ENCODE assay signal across 22 mouse cellular contexts in genomic region chr11:3458428-3459104, GRCm38 (mm10). TPM values are rescaled to one million over a fixed set of nuclear protein-coding genes. Genes with fewer than 3 reads are reported as not detected.
DNase-seq lines count a peak whose midpoint lies in the region; ATAC-seq and TF ChIP-seq lines count a peak whose summit lies in the region.
"Had no signal": no experiment of that assay in that cellular context is flagged by ENCODE, and none has a peak within 500 bp of the region (broad histone marks: within the 10 kb centered on the region; RNA-seq: fewer than 3 reads in every experiment).

No protein-coding gene starts in this region.

- peak overlapping the region; percentile 37; the same call in 1 of the 2 replicates for H3K9ac ChIP-seq in intestine, embryonic 16.5 days (ENCODE audit: low read depth, low read length)
- H3K9ac ChIP-seq in kidney, postnatal 0 days (ENCODE audit: low read depth, low read length): no peak overlapping the region
- no peak overlapping the region for H3K9ac ChIP-seq in liver, embryonic 12.5 days
- no peak overlapping the region for H3K9ac ChIP-seq in stomach, postnatal 0 days (ENCODE audit: low read length)
- H3K9ac ChIP-seq in midbrain, embryonic 15.5 days: no peak overlapping the region
- H3K9ac ChIP-seq: embryonic facial prominence, embryonic 15.5 days; forebrain, embryonic 12.5 days; heart, embryonic 15.5 days; hindbrain, embryonic 13.5 days; lung, embryonic 15.5 days; neural tube, embryonic 13.5 days had no signal

- no peak for TF ChIP-seq EP300 in stomach, postnatal 0 days (optimal IDR thresholded peaks at IDR 0.05)

- H3K4me1 ChIP-seq in intestine, embryonic 16.5 days (ENCODE audit: control insufficient read depth, insufficient read depth, low read length): peaks cover 4% of the 10 kb centered on the region
- peaks cover under 1% of the 10 kb centered on the region; the same call in 1 of the 2 replicates for H3K4me1 ChIP-seq in kidney, postnatal 0 days (replicated peaks; ENCODE audit: insufficient read depth, low read length)
- peaks cover 18% of the 10 kb centered on the region for H3K4me1 ChIP-seq in liver, embryonic 12.5 days
- no peaks in the 10 kb centered on the region for H3K4me1 ChIP-seq in stomach, postnatal 0 days (replicated peaks; ENCODE audit: control insufficient read depth, insufficient read depth)
- H3K4me1 ChIP-seq in midbrain, embryonic 15.5 days: peaks cover 4% of the 10 kb centered on the region
- H3K4me1 ChIP-seq: forebrain, embryonic 12.5 days; heart, embryonic 15.5 days had no signal

- no peaks in the 10 kb centered on the region; the same call in 1 of the 2 replicates for H3K36me3 ChIP-seq in intestine, embryonic 16.5 days (ENCODE audit: control insufficient read depth, insufficient read depth, low read length)
- H3K36me3 ChIP-seq in kidney, postnatal 0 days (ENCODE audit: insufficient read depth, low read length): no peaks in the 10 kb centered on the region
- peaks cover 17% of the 10 kb centered on the region for H3K36me3 ChIP-seq in liver, embryonic 12.5 days
- H3K36me3 ChIP-seq in stomach, postnatal 0 days (ENCODE audit: control insufficient read depth, insufficient read depth, low read length): no peaks in the 10 kb centered on the region
- H3K36me3 ChIP-seq in midbrain, embryonic 15.5 days (replicated peaks): peaks cover 8% of the 10 kb centered on the region; the same call in 1 of the 2 replicates
- H3K36me3 ChIP-seq: heart, embryonic 15.5 days had no signal

- H3K4me3 ChIP-seq in intestine, embryonic 16.5 days (ENCODE audit: low read length): no peak overlapping the region; the same call in 1 of the 2 replicates
- H3K4me3 ChIP-seq in kidney, postnatal 0 days (replicated peaks; ENCODE audit: low read depth, low read length): no peak overlapping the region
- H3K4me3 ChIP-seq in liver, embryonic 12.5 days: no peak overlapping the region
- H3K4me3 ChIP-seq in stomach, postnatal 0 days (ENCODE audit: low read depth, low read length): no peak overlapping the region
- H3K4me3 ChIP-seq in midbrain, embryonic 15.5 days: no peak overlapping the region
- H3K4me3 ChIP-seq: embryonic facial prominence, embryonic 15.5 days; forebrain, embryonic 12.5 days; heart, embryonic 15.5 days; hindbrain, embryonic 13.5 days; limb, embryonic 10.5 days; lung, embryonic 15.5 days; megakaryocyte, embryonic 14.5 days; neural tube, embryonic 13.5 days had no signal

- H3K27ac ChIP-seq in intestine, embryonic 16.5 days (ENCODE audit: low read length): peak overlapping the region; percentile 91
- H3K27ac ChIP-seq in kidney, postnatal 0 days: peak overlapping the region; percentile 47; the same call in 1 of the 2 replicates
- H3K27ac ChIP-seq in liver, embryonic 12.5 days: peak overlapping the region; percentile 31; the same call in 1 of the 2 replicates
- H3K27ac ChIP-seq in stomach, postnatal 0 days (replicated peaks): no peak overlapping the region
- no peak overlapping the region for H3K27ac ChIP-seq in midbrain, embryonic 15.5 days
- H3K27ac ChIP-seq: embryonic facial prominence, embryonic 15.5 days; forebrain, embryonic 12.5 days; heart, embryonic 15.5 days; hindbrain, embryonic 13.5 days; limb, embryonic 10.5 days; lung, embryonic 15.5 days; neural tube, embryonic 13.5 days had no signal

- no peaks in the 10 kb centered on the region for H3K27me3 ChIP-seq in intestine, embryonic 16.5 days (replicated peaks; ENCODE audit: control insufficient read depth, insufficient read depth, low read length)
- no peaks in the 10 kb centered on the region for H3K27me3 ChIP-seq in kidney, postnatal 0 days (ENCODE audit: insufficient read depth, low read length)
- no peaks in the 10 kb centered on the region for H3K27me3 ChIP-seq in liver, embryonic 12.5 days (replicated peaks)
- no peaks in the 10 kb centered on the region for H3K27me3 ChIP-seq in stomach, postnatal 0 days (ENCODE audit: control insufficient read depth, insufficient read depth, low read length)
- H3K27me3 ChIP-seq in midbrain, embryonic 15.5 days (replicated peaks): no peaks in the 10 kb centered on the region
- H3K27me3 ChIP-seq: embryonic facial prominence, embryonic 15.5 days; forebrain, embryonic 12.5 days; heart, embryonic 15.5 days; hindbrain, embryonic 13.5 days; lung, embryonic 15.5 days; megakaryocyte, embryonic 14.5 days; neural tube, embryonic 13.5 days had no signal

- H3K4me2 ChIP-seq in intestine, embryonic 16.5 days (ENCODE audit: low read depth, low read length): peak overlapping the region; percentile 37
- H3K4me2 ChIP-seq in kidney, postnatal 0 days (ENCODE audit: low read length): no peak overlapping the region
- no peak overlapping the region for H3K4me2 ChIP-seq in liver, embryonic 12.5 days
- no peak overlapping the region for H3K4me2 ChIP-seq in stomach, postnatal 0 days (replicated peaks; ENCODE audit: low read depth)
- H3K4me2 ChIP-seq in midbrain, embryonic 15.5 days: no peak overlapping the region
- H3K4me2 ChIP-seq: embryonic facial prominence, embryonic 15.5 days; forebrain, embryonic 12.5 days; heart, embryonic 15.5 days; hindbrain, embryonic 13.5 days; lung, embryonic 15.5 days; neural tube, embryonic 13.5 days had no signal

- no peaks in the 10 kb centered on the region for H3K9me3 ChIP-seq in intestine, embryonic 16.5 days (ENCODE audit: control insufficient read depth, low read length)
- H3K9me3 ChIP-seq in kidney, postnatal 0 days (replicated peaks; ENCODE audit: low read length): no peaks in the 10 kb centered on the region
- no peaks in the 10 kb centered on the region for H3K9me3 ChIP-seq in liver, embryonic 12.5 days (replicated peaks)
- H3K9me3 ChIP-seq in stomach, postnatal 0 days (ENCODE audit: control insufficient read depth, low read length): no peaks in the 10 kb centered on the region
- no peaks in the 10 kb centered on the region for H3K9me3 ChIP-seq in midbrain, embryonic 15.5 days
- H3K9me3 ChIP-seq: embryonic facial prominence, embryonic 15.5 days; forebrain, embryonic 12.5 days; G1E; heart, embryonic 15.5 days; hindbrain, embryonic 13.5 days; limb, embryonic 10.5 days; lung, embryonic 15.5 days; megakaryocyte, embryonic 14.5 days; neural tube, embryonic 13.5 days had no signal

- no peak for TF ChIP-seq CTCF in kidney, postnatal 0 days (IDR thresholded peaks at IDR 0.05; ENCODE audit: low read depth)
- no peak for TF ChIP-seq CTCF in stomach, postnatal 0 days (IDR thresholded peaks at IDR 0.05; ENCODE audit: low read depth)

- peak; percentile 88 for ATAC-seq in intestine, embryonic 16.5 days
- peak; percentile 87 for ATAC-seq in kidney, postnatal 0 days (replicated peaks; ENCODE audit: low FRiP score, low read depth)
- ATAC-seq in liver, embryonic 12.5 days: peak; percentile 62
- ATAC-seq in stomach, postnatal 0 days (ENCODE audit: low FRiP score, low TSS enrichment): peak; percentile 72
- no peak for ATAC-seq in cerebellum, adult (ENCODE audit: insufficient number of reproducible peaks, low FRiP score, low TSS enrichment)
- no peak for ATAC-seq in midbrain, embryonic 15.5 days (replicated peaks)

- DNase-seq in kidney, postnatal 0 days (ENCODE audit: low spot score): no peak
- DNase-seq in stomach, postnatal 0 days (ENCODE audit: low spot score): peak; percentile 49
- DNase-seq in retina, embryonic 14.5 days (ENCODE audit: low spot score): no peak
- DNase-seq: adrenal gland, postnatal 10 days; cerebellum, adult 8-10 months; heart, adult 11 months; retina, postnatal 1 day; spleen, adult 18-20 months; thymus, postnatal 4 days had no signal

- WGBS in intestine, embryonic 16.5 days: 65% methylated on average over 12 of the region's 13 CpGs
- WGBS in kidney, postnatal 0 days: 73% methylated on average over 13 of the region's 13 CpGs
- WGBS in liver, embryonic 12.5 days (ENCODE audit: insufficient replicate concordance): 64% methylated on average over 8 of the region's 13 CpGs
- 74% methylated on average over 10 of the region's 13 CpGs for WGBS in stomach, postnatal 0 days
- 88% methylated on average over 13 of the region's 13 CpGs for WGBS in midbrain, embryonic 15.5 days

RNA-seq across cellular contexts. Expression of gene Rnf185, which starts 6.4 kb away (rescaled TPM):
- 34.1 and 36.1 TPM in 2 replicates for polyA plus RNA-seq in intestine, embryonic 16.5 days (2015; fragmentation: Nextera tagmentation; extraction: Ambion mirVana)
- 37.8 and 39.1 TPM in 2 replicates for polyA plus RNA-seq in kidney, postnatal 0 days (2015; fragmentation: Nextera tagmentation; extraction: Ambion mirVana)
- polyA plus RNA-seq in liver, embryonic 12.5 days (2016; fragmentation: Nextera tagmentation; extraction: Ambion mirVana): 9.4 and 9.6 TPM in 2 replicates
- 19.4 and 20.9 TPM in 2 replicates for polyA plus RNA-seq in stomach, postnatal 0 days (2015; fragmentation: Nextera tagmentation; extraction: Ambion mirVana)
- polyA plus RNA-seq in midbrain, embryonic 15.5 days (2015; fragmentation: Nextera tagmentation; extraction: Ambion mirVana): 47.2 and 48.2 TPM in 2 replicates

RNA-seq across cellular contexts. Expression of gene Pla2g3, which starts 29.5 kb away (rescaled TPM):
- 0.33 and 0.43 TPM in 2 replicates for polyA plus RNA-seq in intestine, embryonic 16.5 days (2015; fragmentation: Nextera tagmentation; extraction: Ambion mirVana)
- polyA plus RNA-seq in kidney, postnatal 0 days (2015; fragmentation: Nextera tagmentation; extraction: Ambion mirVana): 0.25 and 0.32 TPM in 2 replicates
- polyA plus RNA-seq in liver, embryonic 12.5 days (2016; fragmentation: Nextera tagmentation; extraction: Ambion mirVana): 0.06 and 0.24 TPM in 2 replicates
- polyA plus RNA-seq in stomach, postnatal 0 days (2015; fragmentation: Nextera tagmentation; extraction: Ambion mirVana): 9.4 and 11.0 TPM in 2 replicates
- polyA plus RNA-seq in midbrain, embryonic 15.5 days (2015; fragmentation: Nextera tagmentation; extraction: Ambion mirVana): 1.3 TPM in 2 replicates
- polyA plus RNA-seq: G1E had no signal

RNA-seq across cellular contexts. Expression of gene Inpp5j, which starts 46.1 kb away (rescaled TPM):
- polyA plus RNA-seq in intestine, embryonic 16.5 days (2015; fragmentation: Nextera tagmentation; extraction: Ambion mirVana): 5.6 and 5.9 TPM in 2 replicates
- polyA plus RNA-seq in kidney, postnatal 0 days (2015; fragmentation: Nextera tagmentation; extraction: Ambion mirVana): 4.5 and 4.7 TPM in 2 replicates
- polyA plus RNA-seq in liver, embryonic 12.5 days (2016; fragmentation: Nextera tagmentation; extraction: Ambion mirVana): 0.17 and 0.36 TPM in 2 replicates
- polyA plus RNA-seq in stomach, postnatal 0 days (2015; fragmentation: Nextera tagmentation; extraction: Ambion mirVana): 2.4 and 2.7 TPM in 2 replicates
- 7.5 and 7.9 TPM in 2 replicates for polyA plus RNA-seq in midbrain, embryonic 15.5 days (2015; fragmentation: Nextera tagmentation; extraction: Ambion mirVana)
- polyA plus RNA-seq: G1E had no signal

RNA-seq across cellular contexts. Expression of gene Limk2, which starts 49.6 kb away (rescaled TPM):
- 81.3 and 90.6 TPM in 2 replicates for polyA plus RNA-seq in intestine, embryonic 16.5 days (2015; fragmentation: Nextera tagmentation; extraction: Ambion mirVana)
- polyA plus RNA-seq in kidney, postnatal 0 days (2015; fragmentation: Nextera tagmentation; extraction: Ambion mirVana): 28.8 and 31.8 TPM in 2 replicates
- 15.0 and 16.1 TPM in 2 replicates for polyA plus RNA-seq in liver, embryonic 12.5 days (2016; fragmentation: Nextera tagmentation; extraction: Ambion mirVana)
- 69.3 and 73.9 TPM in 2 replicates for polyA plus RNA-seq in stomach, postnatal 0 days (2015; fragmentation: Nextera tagmentation; extraction: Ambion mirVana)
- 173 and 193 TPM in 2 replicates for polyA plus RNA-seq in midbrain, embryonic 15.5 days (2015; fragmentation: Nextera tagmentation; extraction: Ambion mirVana)

RNA-seq across cellular contexts. Expression of gene Selenom, which starts 55.9 kb away (rescaled TPM):
- 182 and 185 TPM in 2 replicates for polyA plus RNA-seq in intestine, embryonic 16.5 days (2015; fragmentation: Nextera tagmentation; extraction: Ambion mirVana)
- polyA plus RNA-seq in kidney, postnatal 0 days (2015; fragmentation: Nextera tagmentation; extraction: Ambion mirVana): 124 and 125 TPM in 2 replicates
- polyA plus RNA-seq in liver, embryonic 12.5 days (2016; fragmentation: Nextera tagmentation; extraction: Ambion mirVana): 18.4 and 19.6 TPM in 2 replicates
- polyA plus RNA-seq in stomach, postnatal 0 days (2015; fragmentation: Nextera tagmentation; extraction: Ambion mirVana): 179 and 191 TPM in 2 replicates
- polyA plus RNA-seq in midbrain, embryonic 15.5 days (2015; fragmentation: Nextera tagmentation; extraction: Ambion mirVana): 72.7 and 75.6 TPM in 2 replicates
- polyA plus RNA-seq: G1E had no signal

Comparison
In these comparisons a context has a peak if more than half of its experiments do, and no peak if none do; other contexts are left out.
1. ATAC-seq: peak in intestine, embryonic 16.5 days (single experiment), kidney, postnatal 0 days (single experiment), liver, embryonic 12.5 days (single experiment) and stomach, postnatal 0 days (single experiment); none in cerebellum, adult (single experiment) and midbrain, embryonic 15.5 days (single experiment).
2. H3K27ac ChIP-seq: peak in intestine, embryonic 16.5 days (single experiment), kidney, postnatal 0 days (single experiment) and liver, embryonic 12.5 days (single experiment); none in stomach, postnatal 0 days (single experiment) and midbrain, embryonic 15.5 days (single experiment).